Mouse (Mus musculus) stomach, postnatal 0 days (tissue): ENCODE measurements around the gene Gm39653. TPM values are rescaled to one million over a fixed set of nuclear protein-coding genes. Genes with fewer than 3 reads are reported as not detected.

Experiments used
- ATAC-seq: fragments of 200-750 bp; cut with Nextera tagmentation; 2 replicates; pipeline ENCODE4 v1.8.0; 2017; ENCODE audit not compliant: low FRiP score, low TSS enrichment
- DNase-seq: peaks from one replicate; pipeline ENCODE4 v3.0.0-alpha.2; 2016; ENCODE audit warnings: low spot score
- H3K27ac ChIP-seq: fragments of 300-500 bp; sonication (generic); replicated peaks from 2 replicates; pipeline ENCODE4 v1.5.1; 2014; ENCODE audit warnings: mild to moderate bottlenecking, control low read depth
- H3K27me3 ChIP-seq: fragments of 300-500 bp; sonication (generic); 2 replicates; pipeline ENCODE4 v1.6.1; 2014; ENCODE audit warnings: low read length; ENCODE audit not compliant: control insufficient read depth, insufficient read depth
- H3K36me3 ChIP-seq: fragments of 300-500 bp; sonication (generic); 2 replicates; pipeline ENCODE4 v1.6.1; 2014; ENCODE audit warnings: low read length, mixed read lengths; ENCODE audit not compliant: control insufficient read depth, insufficient read depth
- H3K4me1 ChIP-seq: fragments of 300-500 bp; sonication (generic); replicated peaks from 2 replicates; pipeline ENCODE4 v1.6.1; 2014; ENCODE audit warnings: antibody characterized with exemption; ENCODE audit not compliant: control insufficient read depth, insufficient read depth
- H3K4me2 ChIP-seq: fragments of 300-500 bp; sonication (generic); replicated peaks from 2 replicates; pipeline ENCODE4 v1.6.1; 2014; ENCODE audit warnings: low read depth, mild to moderate bottlenecking, control low read depth, moderate library complexity
- H3K4me3 ChIP-seq: fragments of 300-500 bp; sonication (generic); 2 replicates; pipeline ENCODE4 v1.5.1; 2014; ENCODE audit warnings: low read depth, low read length, control low read depth
- H3K9ac ChIP-seq: fragments of 300-500 bp; sonication (generic); 2 replicates; pipeline ENCODE4 v1.6.1; 2014; ENCODE audit warnings: mild to moderate bottlenecking, low read length, control low read depth, mixed read lengths
- H3K9me3 ChIP-seq: fragments of 300-500 bp; sonication (generic); 2 replicates; pipeline ENCODE4 v1.6.1; 2016; ENCODE audit warnings: low read length; ENCODE audit not compliant: control insufficient read depth
- CTCF ChIP-seq: IDR thresholded peaks from 2 replicates; pipeline ENCODE4 v1.5.1; 2016; ENCODE audit warnings: antibody characterized with exemption, low read depth, mild to moderate bottlenecking, moderate library complexity
- EP300 ChIP-seq: optimal IDR thresholded peaks from 2 replicates; pipeline ENCODE3; 2016; ENCODE audit warnings: antibody characterized with exemption
- whole genome bisulfite sequencing: fragments of 180-500 bp; shearing (Covaris S2); extraction: QIAGEN DNeasy Blood & Tissue Kit; methylation state at CpG from one replicate; pipeline ENCODE4 v1.1.7; 2014; 5-methylcytosine and 5-hydroxymethylcytosine counted together
- polyA plus RNA-seq: library from polyadenylated mRNA; unstranded; fragments of >200 nt; fragmentation: Nextera tagmentation; extraction: Ambion mirVana; gene quantifications from 2 replicates; pipeline ENCODE4 v1.2.1, GENCODE M21; 2015

Gene Gm39653
- polyA plus RNA-seq = not detected in 2 replicates

DNA sequence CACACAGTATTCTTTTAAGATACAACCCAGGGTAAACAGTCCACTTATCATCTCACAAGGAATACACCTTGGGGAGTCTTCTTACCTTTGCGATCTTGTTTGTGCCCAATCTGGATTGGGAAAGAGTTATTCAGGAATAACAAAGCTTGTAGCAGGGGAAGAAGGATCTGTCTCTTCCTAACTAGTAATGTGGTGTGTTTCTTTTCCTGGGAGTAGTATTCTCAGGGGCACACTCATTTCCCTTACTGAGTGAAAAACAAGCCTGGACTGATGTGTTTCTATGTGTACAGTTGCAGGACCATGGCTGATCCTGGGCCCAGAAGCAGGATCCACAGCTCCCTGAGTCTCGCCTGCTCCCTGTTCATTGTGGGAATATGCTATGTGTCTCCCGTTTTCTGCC is at the start of gene Gm39653:
Gm39653 (plus strand) TSS at position 301 of the 400 bp plus-strand sequence.
- H3K4me2 ChIP-seq = no peak within 1 kb of the TSS
- no peaks in the 10 kb centered on the region for H3K36me3 ChIP-seq
- H3K4me3 ChIP-seq = no peak within 1 kb of the TSS
- H3K27me3 ChIP-seq = no peaks in the 10 kb centered on the region
- TF ChIP-seq EP300 (no peak), CTCF (no peak)
- no peaks in the 10 kb centered on the region for H3K9me3 ChIP-seq
- H3K27ac ChIP-seq = no peak within 1 kb of the TSS
- no peaks in the 10 kb centered on the region for H3K4me1 ChIP-seq
- H3K9ac ChIP-seq = no peak within 1 kb of the TSS
- DNase-seq = no peak
- ATAC-seq = no peak
- 84% methylated on average over 3 of the region's 3 CpGs for WGBS

- Histone ChIP-seq H3K9ac (no peak overlapping the region), H3K4me1 (no peaks in the 10 kb centered on the region), H3K9me3 (no peaks in the 10 kb centered on the region), H3K27me3 (no peaks in the 10 kb centered on the region), H3K4me2 (no peak overlapping the region), H3K27ac (no peak overlapping the region), H3K36me3 (no peaks in the 10 kb centered on the region), H3K4me3 (no peak overlapping the region)
- ATAC-seq (no peak), DNase-seq (no peak)
- WGBS = 38% methylated on average over 7 of the region's 7 CpGs
- no peak for TF ChIP-seq EP300
- TF ChIP-seq CTCF = no peak
Observed at GRCm38 (mm10) chr1:63566501-63566900, 49.3 kb upstream of the Gm39653 start.

DNA sequence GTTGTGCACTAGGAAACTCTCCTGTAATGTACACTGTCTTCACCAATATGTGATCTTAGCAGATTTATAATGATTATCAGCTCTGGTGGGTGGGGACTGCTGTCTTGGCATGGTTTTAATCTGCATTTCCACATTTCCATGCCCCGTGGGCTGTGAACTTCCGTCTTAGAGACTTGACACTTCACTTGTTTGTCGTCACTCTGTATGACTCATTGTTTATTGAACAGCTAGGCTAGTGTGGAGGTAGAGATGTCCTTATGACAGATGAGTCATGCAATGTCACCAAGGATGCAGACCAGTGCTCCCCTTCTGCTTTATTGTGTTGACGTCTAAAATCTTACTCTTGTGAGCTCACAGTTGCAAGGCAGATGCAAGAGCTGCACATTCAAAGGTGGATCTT is 48.7 kb upstream of the Gm39653 start:
- WGBS = 26% methylated on average over 4 of the region's 4 CpGs
- Histone ChIP-seq H3K9me3 (no peaks in the 10 kb centered on the region), H3K4me2 (no peak overlapping the region), H3K4me1 (no peaks in the 10 kb centered on the region), H3K36me3 (no peaks in the 10 kb centered on the region), H3K4me3 (no peak overlapping the region), H3K27ac (no peak overlapping the region), H3K27me3 (no peaks in the 10 kb centered on the region), H3K9ac (no peak overlapping the region)
- no peak for DNase-seq
- peak; percentile 66 for ATAC-seq
- TF ChIP-seq EP300 (no peak), CTCF (no peak)

- ATAC-seq (no peak), DNase-seq (no peak)
- Histone ChIP-seq H3K36me3 (no peaks in the 10 kb centered on the region), H3K4me2 (no peak overlapping the region), H3K27me3 (no peaks in the 10 kb centered on the region), H3K4me1 (no peaks in the 10 kb centered on the region), H3K9me3 (no peaks in the 10 kb centered on the region), H3K27ac (no peak overlapping the region), H3K9ac (no peak overlapping the region), H3K4me3 (no peak overlapping the region)
- TF ChIP-seq CTCF = no peak
- TF ChIP-seq EP300 = no peak
- 62% methylated on average over 7 of the region's 7 CpGs for WGBS
Observed at GRCm38 (mm10) chr1:63572229-63572628, 43.5 kb upstream of the Gm39653 start.

DNA sequence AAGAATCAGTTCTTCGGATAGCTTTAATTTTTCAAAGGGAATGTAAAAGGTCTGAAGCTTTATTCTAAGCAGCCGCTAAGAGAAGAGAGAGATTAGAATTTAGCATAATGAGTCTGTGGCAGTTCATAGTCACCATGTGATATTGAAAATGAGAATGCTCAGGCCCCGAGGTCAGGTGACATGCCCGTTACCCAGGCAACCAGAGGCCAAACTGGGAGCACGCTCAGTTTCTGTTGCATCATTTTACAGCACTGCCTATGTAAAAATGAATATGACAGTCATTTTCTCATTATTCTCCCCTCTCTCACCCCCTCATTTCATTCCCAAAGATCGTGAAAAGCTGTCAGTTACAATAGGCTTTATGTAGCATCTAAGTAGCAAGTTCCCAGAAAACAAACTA is 42.3 kb upstream of the Gm39653 start:
- no peak for TF ChIP-seq EP300
- no peak for TF ChIP-seq CTCF
- no peak overlapping the region for H3K4me2 ChIP-seq
- H3K27ac ChIP-seq = no peak overlapping the region
- no peak overlapping the region for H3K9ac ChIP-seq
- no peaks in the 10 kb centered on the region for H3K36me3 ChIP-seq
- WGBS = 63% methylated on average over 6 of the region's 6 CpGs
- no peaks in the 10 kb centered on the region for H3K9me3 ChIP-seq
- DNase-seq = no peak
- no peaks in the 10 kb centered on the region for H3K4me1 ChIP-seq
- H3K4me3 ChIP-seq = no peak overlapping the region
- H3K27me3 ChIP-seq = no peaks in the 10 kb centered on the region
- ATAC-seq = no peak

GRCm38 (mm10) chr1:63573864-63574611 is 41.7 kb upstream of the Gm39653 start:
- ATAC-seq (no peak), DNase-seq (no peak)
- Histone ChIP-seq H3K4me1 (no peaks in the 10 kb centered on the region), H3K36me3 (no peaks in the 10 kb centered on the region), H3K27ac (no peak overlapping the region), H3K9me3 (no peaks in the 10 kb centered on the region), H3K9ac (no peak overlapping the region), H3K4me3 (no peak overlapping the region), H3K27me3 (no peaks in the 10 kb centered on the region), H3K4me2 (no peak overlapping the region)
- WGBS = 49% methylated on average over 12 of the region's 12 CpGs
- TF ChIP-seq EP300 (no peak), CTCF (no peak)
